Mouse (Mus musculus) liver, embryonic 15.5 days (tissue): ENCODE data around the gene Sbk3. TPM values are rescaled to one million over a fixed set of nuclear protein-coding genes. Genes with fewer than 3 reads are reported as not detected.

Experiments used
- ATAC-seq: fragments of 200-750 bp; cut with Nextera tagmentation; 2 replicates; pipeline ENCODE4 v1.8.0; 2017; ENCODE audit warnings: moderate number of reproducible peaks, mild to moderate bottlenecking, moderate library complexity; ENCODE audit not compliant: insufficient read depth
- H3K27ac ChIP-seq: fragments of 300-500 bp; sonication (generic); replicated peaks from 2 replicates; pipeline ENCODE4 v1.5.1; 2015; ENCODE audit warnings: mild to moderate bottlenecking, inconsistent platforms
- H3K27me3 ChIP-seq: fragments of 300-500 bp; sonication (generic); 2 replicates; pipeline ENCODE4 v1.6.1; 2015; ENCODE audit warnings: mild to moderate bottlenecking, inconsistent platforms
- H3K36me3 ChIP-seq: fragments of 300-500 bp; sonication (generic); replicated peaks from 2 replicates; pipeline ENCODE4 v1.6.1; 2015; ENCODE audit warnings: moderate library complexity, mild to moderate bottlenecking, inconsistent platforms
- H3K4me1 ChIP-seq: fragments of 300-500 bp; sonication (generic); replicated peaks from 2 replicates; pipeline ENCODE4 v1.6.1; 2015; ENCODE audit warnings: inconsistent platforms
- H3K4me2 ChIP-seq: fragments of 300-500 bp; sonication (generic); 2 replicates; pipeline ENCODE4 v1.6.1; 2015; ENCODE audit warnings: moderate library complexity, mild to moderate bottlenecking, inconsistent platforms
- H3K4me3 ChIP-seq: fragments of 300-500 bp; sonication (generic); replicated peaks from 2 replicates; pipeline ENCODE4 v1.5.1; 2015; ENCODE audit warnings: mild to moderate bottlenecking, inconsistent platforms
- H3K9ac ChIP-seq: fragments of 300-500 bp; sonication (generic); 2 replicates; pipeline ENCODE4 v1.6.1; 2015; ENCODE audit warnings: moderate library complexity, mild to moderate bottlenecking, inconsistent platforms
- H3K9me3 ChIP-seq: fragments of 300-500 bp; sonication (generic); replicated peaks from 2 replicates; pipeline ENCODE4 v1.6.1; 2016; ENCODE audit warnings: inconsistent platforms
- WGBS: fragments of 180-500 bp; shearing (Covaris S2); methylation state at CpG from one replicate; pipeline ENCODE4 v1.1.7; 2015; ENCODE audit warnings: mixed read lengths; ENCODE audit not compliant: insufficient replicate concordance; 5-methylcytosine and 5-hydroxymethylcytosine counted together
- polyA plus RNA-seq: library from polyadenylated mRNA; unstranded; fragments of >200 nt; fragmentation: Nextera tagmentation; extraction: Ambion mirVana; gene quantifications from 2 replicates; pipeline ENCODE4 v1.2.1, GENCODE M21; 2015

The Sbk3 gene
- polyA plus RNA-seq, 1 experiment from 2014 or later: not detected

- Histone ChIP-seq H3K27me3 (peaks cover 6% of the 10 kb centered on the region), H3K36me3 (no peaks in the 10 kb centered on the region; the same call in 1 of the 2 replicates), H3K4me2 (no peak overlapping the region), H3K4me1 (no peaks in the 10 kb centered on the region), H3K27ac (no peak overlapping the region), H3K4me3 (no peak overlapping the region), H3K9ac (no peak overlapping the region), H3K9me3 (no peaks in the 10 kb centered on the region)
- WGBS: 23% methylated on average over 2 of the region's 2 CpGs
- no peak for ATAC-seq
Measured at GRCm38 (mm10) chr7:4988250-4988649, 17.3 kb upstream of the Sbk3 start.

- Histone ChIP-seq H3K4me1 (no peaks in the 10 kb centered on the region), H3K27ac (no peak overlapping the region), H3K9me3 (no peaks in the 10 kb centered on the region), H3K4me2 (no peak overlapping the region), H3K9ac (no peak overlapping the region), H3K36me3 (no peaks in the 10 kb centered on the region), H3K4me3 (no peak overlapping the region), H3K27me3 (no peaks in the 10 kb centered on the region)
- 72% methylated on average over 7 of the region's 7 CpGs for WGBS
- ATAC-seq: no peak
Measured at GRCm38 (mm10) chr7:4976832-4977231, 5.9 kb upstream of the Sbk3 start.

- Histone ChIP-seq H3K27ac (no peak overlapping the region), H3K36me3 (no peaks in the 10 kb centered on the region), H3K4me1 (no peaks in the 10 kb centered on the region), H3K4me3 (no peak overlapping the region), H3K9me3 (no peaks in the 10 kb centered on the region), H3K9ac (no peak overlapping the region), H3K4me2 (no peak overlapping the region), H3K27me3 (no peaks in the 10 kb centered on the region)
- 31% methylated on average over 4 of the region's 4 CpGs for WGBS
- ATAC-seq: no peak
Measured at GRCm38 (mm10) chr7:4975455-4975854, 4.5 kb upstream of the Sbk3 start.

DNA sequence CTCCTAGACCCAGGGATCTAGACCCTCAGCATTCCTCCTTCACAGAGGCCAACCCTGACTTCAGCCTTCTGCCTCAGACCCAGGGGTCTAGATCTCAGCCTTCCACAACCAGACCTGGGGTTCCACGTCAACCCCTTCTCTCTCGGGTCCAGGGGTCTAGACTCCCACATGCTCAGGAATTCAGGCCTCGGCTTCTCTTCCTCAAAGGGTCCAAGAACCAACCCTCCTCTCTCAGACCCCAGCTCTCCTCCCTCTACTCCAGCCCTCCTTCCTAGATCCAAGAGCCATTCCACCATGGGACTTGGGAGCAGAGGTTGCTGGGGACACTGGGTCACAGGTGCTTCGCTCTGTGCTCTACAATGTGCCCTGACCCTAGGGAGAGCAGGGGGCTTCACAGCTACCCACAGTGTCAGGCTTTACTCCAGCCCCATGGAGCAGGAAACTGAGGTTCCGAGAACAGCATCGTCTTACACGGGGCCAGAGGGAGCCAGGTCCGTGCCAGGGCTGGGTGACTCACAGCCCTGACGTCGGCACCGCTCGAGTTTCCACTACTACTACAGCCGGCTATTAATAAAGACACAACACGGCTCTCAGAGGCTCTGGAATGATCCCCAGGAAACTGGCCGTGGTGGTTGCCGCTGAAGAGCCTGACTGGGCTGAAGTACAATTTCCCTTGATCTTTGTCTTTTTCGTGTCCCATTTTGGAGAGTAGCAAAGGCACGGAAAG is 1.5 kb upstream of the Sbk3 start:
- Histone ChIP-seq H3K4me3 (no peak overlapping the region), H3K27me3 (no peaks in the 10 kb centered on the region), H3K36me3 (no peaks in the 10 kb centered on the region), H3K9ac (no peak overlapping the region), H3K27ac (no peak overlapping the region), H3K4me2 (no peak overlapping the region), H3K4me1 (no peaks in the 10 kb centered on the region), H3K9me3 (no peaks in the 10 kb centered on the region)
- WGBS: 43% methylated on average over 18 of the region's 18 CpGs
- no peak for ATAC-seq

DNA sequence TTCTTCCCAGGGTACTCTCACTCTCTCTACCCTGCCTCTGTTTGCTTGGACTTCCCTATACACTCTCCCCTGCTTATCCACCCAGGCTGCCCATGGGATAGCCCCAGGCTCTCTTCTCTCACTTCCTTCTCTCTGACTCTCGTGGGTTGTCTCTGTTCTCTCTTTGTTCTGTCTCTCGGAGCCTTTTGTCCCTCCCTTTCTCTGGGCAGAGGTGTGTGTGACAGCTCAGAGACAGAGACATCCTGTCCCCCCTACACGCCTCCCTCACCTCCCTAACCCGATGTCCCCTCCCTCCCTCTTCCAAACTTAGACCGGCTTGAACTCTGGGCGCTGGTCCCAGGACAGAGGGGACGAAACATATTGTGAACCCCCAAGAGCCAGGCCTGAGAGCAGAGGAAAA is 742 bp upstream of the Sbk3 start:
- H3K4me2 ChIP-seq: no peak overlapping the region
- no peaks in the 10 kb centered on the region for H3K27me3 ChIP-seq
- no peaks in the 10 kb centered on the region for H3K9me3 ChIP-seq
- H3K9ac ChIP-seq: no peak overlapping the region
- H3K27ac ChIP-seq: no peak overlapping the region
- no peak for ATAC-seq
- H3K4me1 ChIP-seq: no peaks in the 10 kb centered on the region
- H3K36me3 ChIP-seq: no peaks in the 10 kb centered on the region
- H3K4me3 ChIP-seq: no peak overlapping the region
- WGBS: 20% methylated on average over 7 of the region's 7 CpGs

GRCm38 (mm10) chr7:4964988-4965387 is 6.0 kb downstream of the Sbk3 start:
- WGBS: 60% methylated on average over 5 of the region's 5 CpGs
- Histone ChIP-seq H3K4me2 (no peak overlapping the region), H3K27me3 (no peaks in the 10 kb centered on the region), H3K4me1 (0 out of 2 replicates have a peak, but pooled peaks cover 2% of the 10 kb centered on the region), H3K27ac (no peak overlapping the region), H3K4me3 (no peak overlapping the region), H3K36me3 (no peaks in the 10 kb centered on the region), H3K9me3 (no peaks in the 10 kb centered on the region), H3K9ac (no peak overlapping the region)
- no peak for ATAC-seq

DNA sequence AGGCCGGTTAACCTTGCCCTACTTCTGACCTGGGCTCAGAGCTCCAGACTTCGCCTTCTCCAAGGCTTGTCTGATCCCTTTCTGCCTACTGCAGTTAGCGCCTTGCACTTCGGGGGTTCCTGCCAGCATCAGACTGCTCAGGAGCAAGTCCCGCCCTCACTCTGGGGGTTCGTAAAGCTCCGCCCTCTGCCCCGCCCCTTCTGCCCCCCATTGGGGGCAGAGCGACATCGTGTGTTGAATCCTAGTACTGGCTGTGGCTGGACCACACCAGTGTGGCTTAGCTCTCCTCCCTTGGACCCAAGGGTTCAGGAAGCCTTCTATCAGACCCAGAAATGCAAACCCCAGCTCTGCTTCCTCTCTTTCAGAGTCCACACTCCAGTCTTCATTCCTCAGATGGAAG is 6.7 kb downstream of the Sbk3 start, which contains the start of gene Sbk2:
Gene Sbk2, minus strand, starts transcription at position 135 of the 400 bp plus-strand sequence.
- 2% methylated on average over 10 of the region's 10 CpGs for WGBS
- Histone ChIP-seq H3K9me3 (no peaks in the 10 kb centered on the region), H3K4me3 (no peak within 1 kb of the TSS), H3K27me3 (no peaks in the 10 kb centered on the region), H3K27ac (no peak within 1 kb of the TSS), H3K4me2 (peak within 1 kb of the TSS; percentile 20; the same call in 1 of the 2 replicates), H3K9ac (no peak within 1 kb of the TSS), H3K36me3 (no peaks in the 10 kb centered on the region), H3K4me1 (0 out of 2 replicates have a peak, but pooled peaks cover 2% of the 10 kb centered on the region)
- peak; percentile 52 for ATAC-seq

DNA sequence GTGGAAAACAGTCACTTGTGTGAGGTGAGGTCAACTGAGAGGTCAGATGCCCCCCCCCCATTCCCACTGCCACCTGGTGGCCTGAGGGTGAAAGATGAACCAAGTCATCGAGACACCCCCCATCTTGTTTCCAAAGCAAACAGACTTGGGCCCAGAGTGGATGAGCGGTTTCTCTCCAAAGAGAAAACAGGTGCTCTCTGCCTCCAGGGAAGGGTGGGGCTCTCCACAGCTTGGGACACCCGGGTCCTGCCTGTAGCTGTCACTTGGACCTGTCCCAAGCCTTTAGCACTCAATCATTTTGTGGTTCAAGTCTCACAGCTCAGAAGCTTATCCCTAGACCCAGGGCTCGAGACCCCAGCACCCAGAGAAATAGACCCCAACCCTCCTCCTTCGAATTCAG is 7.4 kb downstream of the Sbk3 start:
- H3K27ac ChIP-seq: no peak overlapping the region
- 0 out of 2 replicates have a peak, but pooled peaks cover 2% of the 10 kb centered on the region for H3K4me1 ChIP-seq
- no peak overlapping the region for H3K4me3 ChIP-seq
- no peak for ATAC-seq
- no peak overlapping the region for H3K9ac ChIP-seq
- no peak overlapping the region for H3K4me2 ChIP-seq
- H3K9me3 ChIP-seq: no peaks in the 10 kb centered on the region
- no peaks in the 10 kb centered on the region for H3K36me3 ChIP-seq
- H3K27me3 ChIP-seq: no peaks in the 10 kb centered on the region
- 45% methylated on average over 5 of the region's 5 CpGs for WGBS

DNA sequence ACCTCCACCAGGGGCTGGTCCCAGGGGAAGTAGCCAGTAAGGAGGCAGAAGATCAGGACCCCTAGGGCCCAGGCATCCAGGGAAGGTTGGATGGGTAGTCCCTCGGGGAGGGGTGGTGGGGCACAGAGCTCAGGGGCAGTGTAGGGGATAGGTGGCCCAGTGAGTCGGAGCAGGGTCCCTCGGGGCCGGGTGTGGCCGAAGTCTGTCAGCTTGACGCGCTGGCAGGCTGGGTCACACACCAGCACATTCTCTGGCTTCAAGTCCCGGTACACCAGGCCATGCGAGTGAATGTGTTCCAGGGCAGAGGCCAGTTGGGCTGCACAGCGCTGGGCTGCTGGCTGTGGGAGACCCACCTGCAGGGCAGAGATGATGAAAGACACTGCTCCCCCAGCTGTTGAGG is 13.6 kb downstream of the Sbk3 start:
- no peak overlapping the region for H3K27ac ChIP-seq
- no peaks in the 10 kb centered on the region for H3K4me1 ChIP-seq
- WGBS: 72% methylated on average over 10 of the region's 10 CpGs
- H3K4me2 ChIP-seq: no peak overlapping the region
- H3K36me3 ChIP-seq: no peaks in the 10 kb centered on the region
- no peak overlapping the region for H3K9ac ChIP-seq
- no peak overlapping the region for H3K4me3 ChIP-seq
- no peaks in the 10 kb centered on the region for H3K27me3 ChIP-seq
- no peak for ATAC-seq
- H3K9me3 ChIP-seq: no peaks in the 10 kb centered on the region

GRCm38 (mm10) chr7:4953815-4954445 is 17.0 kb downstream of the Sbk3 start:
- Histone ChIP-seq H3K4me3 (no peak overlapping the region), H3K27ac (no peak overlapping the region), H3K9me3 (no peaks in the 10 kb centered on the region), H3K9ac (no peak overlapping the region), H3K4me1 (no peaks in the 10 kb centered on the region), H3K36me3 (no peaks in the 10 kb centered on the region), H3K27me3 (no peaks in the 10 kb centered on the region), H3K4me2 (no peak overlapping the region)
- no peak for ATAC-seq
- WGBS: 30% methylated on average over 10 of the region's 10 CpGs

GRCm38 (mm10) chr7:4950561-4951342 is 20.2 kb downstream of the Sbk3 start:
- Histone ChIP-seq H3K9me3 (no peaks in the 10 kb centered on the region), H3K4me1 (peaks cover 5% of the 10 kb centered on the region; the same call in 1 of the 2 replicates), H3K9ac (no peak overlapping the region), H3K4me2 (no peak overlapping the region), H3K4me3 (no peak overlapping the region), H3K27ac (no peak overlapping the region), H3K36me3 (no peaks in the 10 kb centered on the region), H3K27me3 (no peaks in the 10 kb centered on the region)
- no peak for ATAC-seq
- 69% methylated on average over 19 of the region's 19 CpGs for whole genome bisulfite sequencing
